Mouse (Mus musculus): ENCODE results near the gene Rnase12.

GRCm38 (mm10) chr14:51041769-51042168, 15.7 kb downstream of the Rnase12 start, which contains the start of gene Rnase9:
- TF ChIP-seq CTCF (IDR thresholded peaks at IDR 0.05; ENCODE audit: insufficient read depth, low read length) (no peak), POLR2A (IDR thresholded peaks at IDR 0.05; ENCODE audit: borderline replicate concordance, extremely low read depth, low read depth, low read length) (no peak)
